Mouse (Mus musculus) layer of hippocampus, adult 9-11 months (tissue): ENCODE measurements around the gene Hsf4.
"Not testable (repeated sequence)": the region's sequence is repeated elsewhere in the genome, so short reads cannot be mapped to it uniquely, and the experiment has no call there.

ENCODE experiments used
- DNase-seq: peaks from one replicate; pipeline ENCODE4 v3.0.0; 2022

Gene Hsf4

GRCm38 (mm10) chr8:105269461-105269947 is at the start of gene Hsf4:
TSS of gene Hsf4 (plus strand) at chr8:105269801.
- DNase-seq = no peak

- no peak for DNase-seq
Measured at GRCm38 (mm10) chr8:105223850-105224249, 45.8 kb upstream of the Hsf4 start.

GRCm38 (mm10) chr8:105224413-105225271 is 45.0 kb upstream of the Hsf4 start, which contains the start of gene D230025D16Rik:
TSS of gene D230025D16Rik (plus strand) at chr8:105225145.
- peak; percentile 91 for DNase-seq

DNA sequence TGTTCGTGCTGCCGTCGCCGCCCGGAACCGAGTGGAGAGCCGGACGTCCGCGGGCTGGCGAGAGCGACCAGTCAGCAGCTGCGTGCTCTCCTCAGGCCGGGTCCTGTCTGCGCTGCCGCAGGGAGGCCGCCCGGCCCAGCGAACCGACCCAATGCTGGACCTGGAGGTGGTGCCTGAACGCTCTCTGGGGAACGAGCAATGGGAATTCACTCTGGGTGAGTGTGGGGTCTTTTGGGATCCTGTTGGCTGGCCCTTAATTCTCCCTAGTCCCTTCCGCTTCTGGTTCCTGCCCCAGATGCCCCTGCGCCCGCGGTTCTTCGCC is 44.4 kb upstream of the Hsf4 start:
- DNase-seq = no peak

- no peak for DNase-seq
Measured at GRCm38 (mm10) chr8:105225917-105226316, 43.7 kb upstream of the Hsf4 start.

DNA sequence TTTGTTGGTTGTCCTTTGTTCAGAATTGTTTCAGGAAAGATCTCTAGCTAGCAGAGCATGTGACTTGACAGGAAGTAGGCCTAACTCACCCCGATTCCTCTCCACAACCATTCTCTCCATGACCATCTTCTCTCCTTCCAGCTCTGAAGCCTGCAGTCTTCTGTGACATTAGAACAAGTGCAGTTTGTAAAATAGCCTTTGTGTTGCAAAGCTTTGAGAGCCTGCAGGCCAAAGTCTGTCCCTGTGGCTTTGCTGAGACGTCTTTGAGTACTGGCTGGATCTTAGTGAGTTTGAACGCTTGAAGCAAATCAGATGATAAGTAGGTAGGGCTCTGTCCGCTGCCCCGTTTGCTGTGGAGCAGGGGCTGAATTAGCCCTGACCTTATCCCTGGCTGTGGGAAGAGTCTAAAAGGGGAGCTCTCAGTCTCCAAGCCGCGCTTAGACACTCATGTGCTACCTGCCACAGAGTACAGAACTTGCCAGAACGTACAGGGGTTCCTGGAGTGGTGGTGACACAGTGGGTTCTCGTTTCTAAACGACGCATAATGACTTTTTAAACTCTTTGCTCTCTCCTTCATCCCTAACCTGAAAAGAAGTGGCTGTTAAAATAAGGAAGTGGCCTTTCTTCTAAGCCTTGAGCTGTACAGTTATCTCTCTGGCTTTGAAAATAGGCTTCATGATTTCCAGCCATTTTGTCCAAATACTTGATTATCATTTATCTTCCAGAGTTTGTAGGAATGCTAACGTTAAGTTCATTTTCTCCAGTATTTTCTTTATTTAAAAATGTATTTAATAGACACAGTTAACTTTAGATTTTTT is 37.9 kb upstream of the Hsf4 start:
- no peak for DNase-seq

GRCm38 (mm10) chr8:105232321-105232693 is 37.3 kb upstream of the Hsf4 start:
- DNase-seq = not testable (repeated sequence)

DNA sequence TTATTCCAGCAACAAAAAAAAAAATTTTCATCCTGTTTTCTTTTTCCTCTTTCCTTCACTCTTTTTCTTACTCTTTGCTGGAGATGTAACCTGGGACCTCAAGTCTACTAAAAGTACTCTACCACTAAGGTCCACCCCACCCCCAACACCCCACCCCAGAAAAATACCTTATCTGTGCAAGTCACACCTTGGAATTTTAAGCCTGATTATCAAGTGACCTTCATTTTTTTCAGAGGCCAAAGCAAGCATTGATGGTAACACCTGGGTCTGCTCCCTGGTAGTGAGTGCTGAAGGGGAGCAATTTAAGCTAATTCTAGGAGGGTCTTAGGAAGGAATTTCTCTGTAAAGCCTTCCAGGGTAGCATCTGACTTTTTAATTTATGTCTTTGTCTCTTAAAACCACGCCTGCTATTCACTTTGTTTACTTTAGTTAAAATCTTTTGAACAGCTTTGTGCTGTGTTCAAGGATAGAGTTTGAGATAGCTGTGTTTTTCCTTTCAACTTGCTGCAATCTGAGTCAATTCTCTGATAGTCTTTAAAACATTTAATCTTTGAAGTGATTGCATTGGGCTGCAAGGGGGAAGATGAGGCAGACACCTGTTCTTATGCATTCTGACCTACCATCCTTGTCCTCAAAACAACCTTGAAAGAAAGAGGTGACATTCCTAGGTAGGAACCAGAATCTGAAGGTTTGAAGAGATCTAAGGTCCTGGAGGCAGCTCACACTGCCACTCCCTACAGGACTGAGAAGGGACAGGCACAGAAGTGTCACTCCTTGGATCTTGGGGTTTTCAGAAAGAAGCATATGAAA is 36.3 kb upstream of the Hsf4 start:
- DNase-seq = no peak

DNA sequence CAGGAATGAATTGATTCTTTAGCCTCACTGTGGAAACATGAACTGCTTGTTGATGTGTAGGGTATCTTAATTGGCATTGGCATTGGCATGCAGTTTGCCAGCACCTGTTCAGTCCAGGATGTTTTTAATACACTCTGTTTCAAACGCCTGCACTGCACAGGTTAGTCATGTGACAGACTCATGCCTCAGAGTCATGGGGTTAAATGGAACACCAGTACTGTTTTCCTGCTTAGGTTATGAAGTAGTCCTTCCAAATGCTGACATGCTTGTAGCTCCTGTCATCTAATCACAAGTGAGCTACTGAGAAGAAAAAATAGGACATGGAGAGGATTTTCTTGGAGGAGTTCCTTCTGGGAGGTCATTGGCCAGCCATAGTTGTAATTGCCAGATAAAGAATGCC is 34.4 kb upstream of the Hsf4 start:
- DNase-seq = no peak

- no peak for DNase-seq
Measured at GRCm38 (mm10) chr8:105237442-105238142, 32.0 kb upstream of the Hsf4 start.

- DNase-seq = no peak
Measured at GRCm38 (mm10) chr8:105241016-105241415, 28.6 kb upstream of the Hsf4 start.

GRCm38 (mm10) chr8:105251954-105252353 is 17.6 kb upstream of the Hsf4 start:
- DNase-seq = no peak

- no peak for DNase-seq
Measured at GRCm38 (mm10) chr8:105252680-105253537, 16.7 kb upstream of the Hsf4 start.

DNA sequence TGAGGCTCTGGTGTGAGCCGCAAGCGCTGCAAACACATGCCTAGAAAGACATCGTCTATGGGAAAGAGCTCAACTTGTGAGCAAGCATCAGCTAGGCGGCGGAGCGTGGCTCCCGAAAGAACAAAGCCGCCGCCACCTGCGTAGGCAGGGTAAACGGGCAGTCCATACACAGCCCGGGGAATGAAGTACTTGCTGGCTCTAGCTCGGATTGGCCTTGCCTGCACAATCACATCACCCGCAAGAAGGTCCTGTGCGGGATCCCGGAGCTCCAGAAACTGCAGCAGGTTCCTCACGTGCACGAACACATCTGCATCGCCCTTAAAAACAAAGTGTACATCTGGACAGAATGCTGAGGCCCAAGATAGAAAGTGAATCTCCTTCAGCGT is 15.8 kb upstream of the Hsf4 start:
- DNase-seq = no peak

- DNase-seq = peak; percentile 89
Measured at GRCm38 (mm10) chr8:105254152-105254965, 15.2 kb upstream of the Hsf4 start.

DNA sequence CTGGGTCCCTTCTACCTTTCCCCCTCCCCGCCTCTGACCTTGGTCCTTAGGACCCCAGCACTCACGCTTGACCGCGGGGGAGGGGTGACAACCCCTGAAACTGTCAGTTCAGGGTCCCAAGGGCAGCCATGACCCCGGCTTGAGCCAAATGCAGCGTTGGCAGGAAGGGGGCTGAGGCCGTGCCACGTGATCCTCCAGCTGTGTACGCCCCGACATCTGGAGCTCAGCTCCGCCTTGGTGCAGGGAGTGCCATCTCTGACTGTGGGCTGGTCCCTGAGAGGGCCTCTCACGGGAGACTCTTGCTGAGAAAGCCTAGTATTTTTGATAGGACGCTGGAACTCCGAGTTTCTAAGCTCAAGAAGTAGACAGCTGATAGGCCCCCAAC is 14.6 kb upstream of the Hsf4 start, which contains the start of gene B3gnt9:
Gene B3gnt9 (minus strand): TSS at position 188 of the 385 bp plus-strand sequence.
- peak; percentile 74 for DNase-seq

DNA sequence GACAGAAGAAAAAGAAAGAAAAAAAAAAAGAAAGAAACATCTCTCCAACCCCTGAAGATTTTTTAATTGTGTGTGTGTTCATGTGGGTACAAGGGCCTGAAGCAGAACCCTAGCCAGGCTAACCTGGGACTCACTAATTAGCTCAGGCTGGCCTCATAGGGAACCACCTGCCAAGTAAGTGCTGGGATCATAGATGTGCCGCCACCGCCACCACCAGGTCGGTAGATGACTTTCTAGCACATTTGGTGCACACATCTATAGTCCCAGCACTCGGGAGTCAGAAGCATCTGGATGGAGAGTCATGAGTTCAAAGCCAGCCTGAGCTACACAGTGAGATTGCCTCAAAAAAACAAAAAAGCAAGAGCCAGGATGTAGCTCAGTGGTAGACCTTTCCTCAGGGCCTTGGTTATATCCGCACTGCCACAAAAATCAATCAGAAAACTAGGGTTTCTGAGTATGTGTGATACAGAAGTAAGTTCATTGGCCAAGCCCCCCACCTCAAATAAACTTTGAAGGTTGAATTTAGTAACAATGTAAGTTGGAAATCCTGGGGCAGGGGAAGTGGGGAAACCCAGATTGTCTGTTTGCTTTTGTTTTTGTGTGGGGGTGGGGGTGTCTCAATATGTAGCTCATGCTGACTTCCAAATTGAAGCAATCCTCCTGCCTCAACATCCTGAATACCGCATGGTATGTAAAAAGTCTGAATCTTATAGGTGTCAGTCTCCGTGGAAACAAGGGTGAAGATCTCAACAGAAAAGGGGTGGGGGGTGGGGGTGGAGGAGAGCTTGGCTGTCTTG is 12.1 kb upstream of the Hsf4 start:
- no peak for DNase-seq

GRCm38 (mm10) chr8:105258911-105259720 is 10.5 kb upstream of the Hsf4 start:
- no peak for DNase-seq
